Mouse (Mus musculus): ENCODE data around the gene Neil1.
A peak's percentile ranks its signal among the peaks of the same experiment; 100 is the strongest.

The Neil1 gene

DNA sequence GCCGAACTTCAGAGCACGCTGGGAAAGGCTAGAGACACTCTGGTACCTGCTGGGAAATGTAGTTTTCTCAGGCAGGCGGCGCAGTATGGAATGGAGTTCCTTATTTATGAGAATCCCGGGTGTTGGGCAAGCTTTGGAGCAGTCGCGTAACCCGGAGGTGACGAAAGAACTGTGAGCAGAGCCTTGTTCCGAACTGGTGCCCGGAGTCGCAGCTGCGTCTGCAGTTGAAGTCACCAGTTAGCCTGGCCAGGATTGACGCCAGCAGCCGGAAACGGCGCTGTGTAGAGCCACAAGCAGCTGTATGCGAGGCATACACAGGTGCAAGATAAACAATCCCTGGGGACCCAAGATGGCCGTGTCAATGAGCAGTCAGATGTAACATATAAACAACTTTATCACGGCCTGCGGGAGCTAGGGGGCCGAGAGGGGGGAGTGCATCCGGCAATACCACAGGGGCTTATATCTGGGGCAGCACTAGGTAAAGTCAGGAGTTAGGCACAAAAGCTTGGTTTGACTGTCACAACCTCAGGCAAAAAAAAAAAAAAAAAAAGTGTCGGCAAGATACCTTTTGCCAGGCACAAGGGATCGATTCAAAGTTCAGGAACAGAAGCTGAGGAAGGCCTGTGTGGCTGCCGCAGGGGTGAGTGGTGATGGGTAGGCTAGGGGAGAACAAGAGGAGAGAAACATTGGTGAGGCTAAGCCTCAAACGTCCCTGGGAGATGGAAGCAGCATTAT, at the start of gene Neil1:
TSS of gene Neil1 (minus strand) at position 162 of the 735 bp plus-strand sequence.
- DNase-seq (ENCODE audit: low spot score): peak; percentile 93

GRCm38 (mm10) chr9:57197414-57197813, 49.3 kb upstream of the Neil1 start:
- no peak for DNase-seq (ENCODE audit: low spot score)

GRCm38 (mm10) chr9:57196708-57197107, 48.6 kb upstream of the Neil1 start:
- DNase-seq (ENCODE audit: low spot score): no peak

GRCm38 (mm10) chr9:57168411-57168810, 20.3 kb upstream of the Neil1 start:
- no peak for DNase-seq (ENCODE audit: low spot score)

DNA sequence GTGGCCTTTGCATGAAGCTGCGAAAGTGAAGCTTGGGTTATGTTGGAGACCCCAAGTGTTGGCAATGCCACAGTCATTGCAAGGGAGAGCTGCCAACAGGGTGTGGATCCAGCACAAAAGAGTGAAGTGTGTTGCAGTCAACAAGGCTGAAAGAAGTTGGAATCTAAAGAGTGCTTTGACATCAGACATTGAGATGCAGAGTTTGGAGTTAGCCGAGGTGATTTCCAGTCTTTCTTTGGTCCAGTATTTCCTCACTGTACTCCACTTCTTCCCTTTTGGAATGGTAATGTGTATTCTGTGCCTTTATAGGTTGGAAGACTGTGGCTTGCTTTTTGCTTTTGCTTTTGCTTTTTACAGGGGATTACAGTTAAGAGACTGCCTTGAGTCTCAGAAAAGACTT, 18.1 kb upstream of the Neil1 start:
- no peak for DNase-seq (ENCODE audit: low spot score)

DNA sequence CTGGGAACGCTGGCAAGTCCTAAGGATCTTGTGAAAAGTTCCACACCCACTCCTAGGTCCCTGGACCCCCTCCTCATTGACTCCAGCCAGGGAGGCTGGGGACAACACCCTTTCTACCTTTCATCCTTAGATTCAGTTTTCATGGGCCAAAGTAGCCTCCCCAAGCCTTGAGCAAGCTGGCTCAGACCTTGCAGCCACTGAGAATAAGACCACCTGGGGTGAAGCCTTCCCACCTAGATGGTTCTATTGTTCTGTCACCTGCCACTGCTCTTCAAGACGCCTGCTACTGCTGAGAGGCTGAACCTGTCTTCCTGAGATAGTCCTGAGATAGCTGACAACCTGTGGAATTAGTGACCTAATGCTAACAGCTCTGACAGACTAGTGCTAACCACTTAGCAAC, 15.0 kb upstream of the Neil1 start:
- DNase-seq (ENCODE audit: low spot score): no peak

DNA sequence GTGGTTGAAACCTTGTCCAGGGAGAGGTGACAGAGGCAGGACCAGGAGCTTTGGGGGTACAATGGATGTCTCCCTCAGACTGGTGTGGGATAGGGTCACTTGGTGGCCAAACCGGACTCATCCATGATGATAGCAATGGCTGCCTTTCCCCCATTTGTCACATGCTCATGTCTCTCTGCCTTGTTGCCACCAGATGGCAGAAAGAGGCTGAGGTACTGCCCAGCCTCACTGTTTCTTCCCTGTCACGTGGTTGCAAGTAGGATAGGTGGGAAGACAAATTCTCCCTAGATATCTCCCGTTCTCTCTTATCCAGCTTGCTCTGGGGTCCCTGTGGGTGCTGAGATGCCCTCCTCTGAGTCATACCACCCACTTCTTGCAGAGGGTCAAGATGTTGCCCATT, 14.4 kb upstream of the Neil1 start:
- peak; percentile 44 for DNase-seq (ENCODE audit: low spot score)

DNA sequence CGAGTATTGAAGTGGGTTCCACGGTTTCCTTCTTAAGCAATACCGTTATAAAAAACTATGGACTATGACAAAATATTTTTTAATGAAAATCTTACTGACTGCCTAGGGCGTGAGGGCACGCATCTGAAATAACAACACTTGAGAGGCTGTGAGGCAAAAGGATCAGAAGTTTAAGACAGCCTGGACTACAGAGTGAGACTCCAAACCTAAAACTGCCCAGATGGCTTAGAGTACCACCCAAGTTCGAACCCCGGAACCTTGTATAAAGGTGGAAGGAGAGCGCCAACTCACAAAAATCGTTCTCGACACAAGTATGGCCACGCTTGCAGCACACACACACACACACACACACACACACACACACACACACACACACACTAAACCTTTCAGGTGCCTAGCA, 10.4 kb upstream of the Neil1 start:
- DNase-seq (ENCODE audit: low spot score): no peak

- DNase-seq (ENCODE audit: low spot score): peak; percentile 97
Observed at GRCm38 (mm10) chr9:57158013-57158470, 9.9 kb upstream of the Neil1 start, which contains the start of gene Commd4. Gene Commd4, minus strand, starts transcription at chr9:57158331.

GRCm38 (mm10) chr9:57157499-57157898, 9.4 kb upstream of the Neil1 start:
- DNase-seq (ENCODE audit: low spot score): peak; percentile 4

DNA sequence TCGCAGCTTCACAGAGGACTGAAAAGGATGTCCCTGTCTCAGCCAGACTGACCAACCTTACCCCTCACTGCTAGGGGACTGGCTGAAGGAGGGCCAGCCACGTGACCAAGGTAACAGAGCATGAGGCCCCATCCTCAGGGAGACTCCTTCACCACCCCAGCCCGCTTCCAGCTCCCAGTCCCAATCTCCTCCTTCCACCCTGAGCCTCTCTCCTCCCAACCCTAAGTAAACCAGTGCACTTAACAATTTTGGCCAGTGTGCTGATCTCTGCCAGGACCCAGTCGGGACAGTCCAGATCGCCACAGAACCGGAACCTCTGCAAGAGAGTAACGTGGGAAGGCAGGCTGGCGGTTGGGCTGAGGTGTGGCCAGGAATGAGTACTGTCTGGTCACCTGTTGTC, 8.7 kb upstream of the Neil1 start:
- no peak for DNase-seq (ENCODE audit: low spot score)

DNA sequence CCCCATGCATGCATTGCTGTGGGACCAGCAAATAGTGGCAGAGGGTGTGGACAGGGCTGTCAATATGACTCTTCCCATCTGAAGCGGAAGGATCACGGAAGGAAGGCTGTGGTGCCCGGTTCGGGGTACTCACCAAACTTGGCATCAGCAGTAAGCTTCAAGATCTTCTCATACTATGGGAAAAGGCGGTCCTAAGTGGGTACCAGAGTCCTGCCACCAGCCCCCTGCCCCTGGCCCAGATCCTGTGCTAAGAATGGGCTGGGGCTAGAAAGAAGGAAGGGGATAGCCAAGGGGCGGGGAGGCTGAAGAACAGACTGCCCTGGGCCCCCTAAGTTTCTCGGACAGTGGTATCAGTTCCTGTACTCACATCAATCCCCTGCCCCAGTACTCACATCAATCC, 8.3 kb upstream of the Neil1 start:
- no peak for DNase-seq (ENCODE audit: low spot score)

- DNase-seq (ENCODE audit: low spot score): peak; percentile 6
Observed at GRCm38 (mm10) chr9:57152331-57152730, 4.2 kb upstream of the Neil1 start.

- no peak for DNase-seq (ENCODE audit: low spot score)
Observed at GRCm38 (mm10) chr9:57150192-57150591, 2.1 kb upstream of the Neil1 start.

DNA sequence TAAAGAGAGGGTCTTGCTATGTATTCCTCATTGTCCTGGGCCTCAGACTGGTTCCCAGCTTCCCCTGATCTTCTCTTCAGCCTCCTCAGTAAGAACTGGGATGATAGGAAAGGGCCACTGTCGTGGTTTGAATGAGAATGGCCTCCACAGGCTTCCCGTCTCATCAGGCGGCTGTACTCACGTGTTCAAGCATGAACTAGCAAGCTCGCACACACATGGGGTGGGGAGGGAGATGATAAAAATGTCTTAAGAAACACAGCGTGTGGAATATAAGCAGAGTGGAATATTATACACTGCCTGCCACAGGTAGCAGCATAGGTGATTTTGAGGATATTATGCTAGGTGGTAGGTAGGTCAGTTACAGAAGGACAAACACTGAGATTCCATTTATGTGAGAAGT, 916 bp upstream of the Neil1 start:
- no peak for DNase-seq (ENCODE audit: low spot score)

- DNase-seq (ENCODE audit: low spot score): no peak
Observed at GRCm38 (mm10) chr9:57147205-57148143, 631 bp downstream of the Neil1 start.

DNA sequence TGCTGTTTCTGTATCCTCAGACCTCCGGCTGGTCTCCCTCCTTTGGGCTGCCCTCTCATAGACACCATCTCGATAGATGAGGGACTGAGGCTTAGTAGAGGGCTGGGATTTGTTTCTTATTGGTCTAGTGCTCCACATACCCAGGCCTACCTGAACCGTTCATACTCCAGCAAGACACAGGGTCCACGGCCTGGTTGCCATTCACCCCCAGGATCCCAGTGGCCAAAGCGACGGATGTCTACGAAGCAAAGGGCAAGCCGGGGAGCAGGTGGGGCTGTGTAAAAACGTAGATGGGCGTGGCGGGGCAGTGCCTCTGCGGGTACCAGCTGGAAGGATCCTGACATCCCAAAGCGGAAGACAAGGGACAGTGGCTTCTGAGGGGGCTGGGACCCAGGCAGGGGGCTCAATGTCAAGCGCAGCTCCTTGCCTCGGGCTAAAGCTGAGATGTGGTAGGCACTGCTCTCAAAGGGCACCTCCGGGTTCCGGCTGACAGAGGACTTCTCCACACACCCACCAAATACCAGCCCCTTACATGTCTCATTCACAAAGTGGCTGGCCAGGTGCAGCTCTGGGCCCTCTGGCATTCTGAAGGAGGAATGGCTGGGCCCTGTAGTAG, 1.5 kb downstream of the Neil1 start:
- no peak for DNase-seq (ENCODE audit: low spot score)

- DNase-seq (ENCODE audit: low spot score): no peak
Observed at GRCm38 (mm10) chr9:57144830-57145229, 3.3 kb downstream of the Neil1 start.

GRCm38 (mm10) chr9:57143212-57143611, 4.9 kb downstream of the Neil1 start:
- DNase-seq (ENCODE audit: low spot score): no peak

DNA sequence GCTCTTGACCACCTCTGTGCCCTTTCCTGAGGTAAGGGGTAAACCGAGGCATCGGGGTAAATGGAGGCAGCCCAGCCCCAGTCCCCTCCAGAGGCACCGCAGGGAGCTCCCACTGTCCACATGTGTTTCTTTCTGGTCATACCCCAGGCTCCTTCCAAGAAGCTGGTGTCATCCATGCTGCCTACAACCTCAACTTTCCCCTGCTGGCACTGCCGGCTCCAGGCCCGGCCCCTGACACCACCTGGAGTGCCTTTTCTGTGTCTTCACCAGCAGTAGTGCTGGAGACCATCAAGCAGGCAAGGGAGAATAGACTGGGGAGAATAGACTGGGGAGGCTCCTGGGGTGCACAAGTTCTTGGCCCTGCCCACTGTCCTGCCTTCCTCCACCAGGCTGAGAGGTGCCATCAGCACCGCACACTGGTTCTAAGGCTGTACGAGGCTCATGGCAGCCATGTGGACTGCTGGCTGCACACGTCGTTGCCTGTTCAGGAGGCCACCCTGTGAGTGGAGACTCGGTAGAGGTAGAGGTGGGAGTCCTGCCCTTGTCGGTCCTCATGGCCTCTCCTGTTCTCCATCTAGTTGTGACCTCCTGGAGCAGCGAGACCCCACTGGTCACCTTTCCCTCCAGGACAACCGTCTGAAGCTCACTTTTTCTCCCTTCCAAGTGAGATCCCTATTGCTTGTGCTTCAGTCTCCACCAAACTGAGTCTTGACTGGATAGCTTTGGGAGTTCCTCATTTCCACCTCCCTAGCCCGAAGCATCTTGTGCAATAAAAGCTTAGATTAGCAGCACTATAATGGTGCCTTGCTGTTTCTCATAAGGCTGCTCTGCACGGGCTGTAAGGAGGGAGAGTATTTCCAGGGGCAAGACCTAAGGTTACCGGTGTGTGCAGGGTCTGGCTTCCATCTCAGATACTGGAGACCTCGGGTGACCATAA, 6.4 kb downstream of the Neil1 start:
- no peak for DNase-seq (ENCODE audit: low spot score)

GRCm38 (mm10) chr9:57139571-57139970, 8.5 kb downstream of the Neil1 start:
- no peak for DNase-seq (ENCODE audit: low spot score)
